9 mouse cellular contexts compared by ENCODE assay signal in genomic region chr4:4920256-4920655, GRCm38 (mm10).
DNase-seq lines count a peak whose midpoint lies in the region.
"Had no signal": no experiment of that assay in that cellular context is flagged by ENCODE, and none has a peak within 500 bp of the region (broad histone marks: within the 10 kb centered on the region; RNA-seq: fewer than 3 reads in every experiment).

No protein-coding gene starts in this region.

- DNase-seq in cerebellum, postnatal 25 days, result peak; percentile 34 to 53
- DNase-seq in cerebellum, adult 11-12 months, result no peak
- DNase-seq in layer of hippocampus, postnatal 10 days (ENCODE audit: low spot score in 2 of 2), result peak; percentile 55 to 56
- no peak for DNase-seq in layer of hippocampus, adult 8-10 months (ENCODE audit: low spot score in 2 of 2)
- DNase-seq in right cerebral cortex, postnatal 10 days (ENCODE audit: low spot score in 2 of 2), result peak; percentile 36 to 39
- no peak for DNase-seq in right cerebral cortex, adult 18-20 months
- DNase-seq: adrenal gland, postnatal 14 days; cerebellum, adult 8-10 months; heart, adult 2 months had no signal

Comparison
In these comparisons a context has a peak if more than half of its experiments do, and no peak if none do; other contexts are left out.
1. DNase-seq: peak in cerebellum, postnatal 25 days (2 of 2), layer of hippocampus, postnatal 10 days (2 of 2) and right cerebral cortex, postnatal 10 days (2 of 2); none in cerebellum, adult 11-12 months (single experiment), layer of hippocampus, adult 8-10 months (0 of 2) and right cerebral cortex, adult 18-20 months (single experiment).